Comparison of ENCODE assay signal across 8 mouse cellular contexts in genomic region chr16:30063984-30064453, GRCm38 (mm10). TPM values are rescaled to one million over a fixed set of nuclear protein-coding genes. Genes with fewer than 3 reads are reported as not detected.
DNase-seq lines count a peak whose midpoint lies in the region; ATAC-seq and TF ChIP-seq lines count a peak whose summit lies in the region.

Gene Hes1, plus strand, starts transcription at chr16:30064384.

- ATAC-seq in forebrain, postnatal 0 days: peak; percentile 72

- intact Hi-C loops in heart, postnatal 25 days (cut with DNase I): loop anchor here (1.0 to 5.0 kb wide), 2 partner anchors 118 to 182 kb away; no protein-coding TSS in a partner anchor

- peak within 1 kb of the TSS; percentile 55 for H3K4me3 ChIP-seq in forebrain, postnatal 0 days (ENCODE audit: low read depth, low read length)
- peak within 1 kb of the TSS; percentile 63 for H3K4me3 ChIP-seq in lung, adult 2 months (replicated peaks; ENCODE audit: extremely low read depth, low read depth, low read length)
- H3K4me3 ChIP-seq in olfactory bulb, adult 2 months (ENCODE audit: insufficient read depth, low read depth, low read length): peak within 1 kb of the TSS; percentile 67

- WGBS in forebrain, postnatal 0 days: under 1% methylated on average over 32 of the region's 57 CpGs
- under 1% methylated on average over 50 of the region's 57 CpGs for WGBS in lung, adult 2 months
- WGBS in olfactory bulb, adult 2 months: 0% methylated on average over 49 of the region's 57 CpGs

- peaks cover 15% of the 10 kb centered on the region for H3K4me1 ChIP-seq in forebrain, postnatal 0 days (ENCODE audit: insufficient read depth)
- peaks cover 12% of the 10 kb centered on the region for H3K4me1 ChIP-seq in lung, adult 2 months (ENCODE audit: control insufficient read depth, insufficient read depth, low read length)
- H3K4me1 ChIP-seq in olfactory bulb, adult 2 months (ENCODE audit: control insufficient read depth, insufficient read depth, low read length): peaks cover 30% of the 10 kb centered on the region

- peak within 1 kb of the TSS; percentile 74 for H3K27ac ChIP-seq in forebrain, postnatal 0 days (ENCODE audit: low read depth, low read length)
- H3K27ac ChIP-seq in olfactory bulb, adult 2 months (ENCODE audit: insufficient read depth, low read depth, low read length): no peak within 1 kb of the TSS

- peak within 1 kb of the TSS; percentile 58 for H3K9ac ChIP-seq in forebrain, postnatal 0 days

- TF ChIP-seq POLR2A in lung, adult 2 months (IDR thresholded peaks at IDR 0.05; ENCODE audit: borderline replicate concordance, extremely low read depth, low read depth, low read length): 0 out of 2 replicates have a peak, but pooled peaks have one; percentile 34
- no peak for TF ChIP-seq POLR2A in olfactory bulb, adult 2 months (IDR thresholded peaks at IDR 0.05; ENCODE audit: insufficient read depth, low read depth, low read length)

- H3K27me3 ChIP-seq in forebrain, postnatal 0 days (ENCODE audit: insufficient read depth, low read length): peaks cover 24% of the 10 kb centered on the region

- peak; percentile 94 for DNase-seq in ES-CJ7 (ENCODE audit: low read depth, low spot score)
- peak; percentile 69 for DNase-seq in cerebellum, adult 11-12 months
- DNase-seq in forebrain, postnatal 0 days: peak; percentile 84
- DNase-seq in heart, postnatal 25 days (ENCODE audit: low spot score): peak; percentile 93
- peak in 1 of 2 experiments; percentile 79 for DNase-seq in layer of hippocampus, adult 18-20 months (ENCODE audit: low spot score in 2 of 2)
- DNase-seq in lung, adult 2 months: peak; percentile 90
- peak; percentile 58 to 68 for DNase-seq in thymus, postnatal 10 days (ENCODE audit: low spot score in 2 of 2)

- H3K9me3 ChIP-seq in forebrain, postnatal 0 days (ENCODE audit: low read length): no peaks in the 10 kb centered on the region

- no peaks in the 10 kb centered on the region for H3K36me3 ChIP-seq in forebrain, postnatal 0 days (ENCODE audit: insufficient read depth)

- peak within 1 kb of the TSS; percentile 100 for H3K4me2 ChIP-seq in forebrain, postnatal 0 days (ENCODE audit: low read depth)

- TF ChIP-seq CTCF in forebrain, postnatal 0 days (IDR thresholded peaks at IDR 0.05; ENCODE audit: low read depth): no peak
- TF ChIP-seq CTCF in lung, adult 2 months (IDR thresholded peaks at IDR 0.05; ENCODE audit: insufficient read depth, low read length): no peak
- TF ChIP-seq CTCF in olfactory bulb, adult 2 months (IDR thresholded peaks at IDR 0.05; ENCODE audit: insufficient read depth, low read depth, low read length): no peak

RNA-seq across cellular contexts. Expression of gene Hes1, which starts in this region (rescaled TPM):
- total RNA-seq in forebrain, postnatal 0 days (2014; rRNA removed): 6.9 and 11.2 TPM in 2 replicates
- polyA plus RNA-seq in forebrain, postnatal 0 days (2015; fragmentation: Nextera tagmentation; extraction: Ambion mirVana): 11.2 and 13.1 TPM in 2 replicates
- total RNA-seq in heart, postnatal 25 days (2021): 10 to 100 TPM; 24.0 to 27.4 TPM
- 10 to 100 TPM; 24.4 to 28.0 TPM for total RNA-seq in layer of hippocampus, adult 18-20 months (2021)
- polyA plus RNA-seq in lung, adult 2 months (2012; rRNA removed): 167 and 332 TPM in 2 replicates
- not detected in 2 replicates for polyA plus RNA-seq in olfactory bulb, adult 2 months (2012; ENCODE audit: insufficient read depth, insufficient read length, low replicate concordance, missing spikeins)

Comparison
In these comparisons a context has a peak if more than half of its experiments do, and no peak if none do; other contexts are left out.
1. RNA of gene Hes1 (polyA plus RNA-seq): 167 to 332 TPM in lung, adult 2 months; 11.2 to 13.1 TPM in forebrain, postnatal 0 days and not detected in olfactory bulb, adult 2 months; every median in the first group is over 10 times any median in the second.
2. Peak in every context shown above with its lines, with median percentiles within 50 percentile points of each other: H3K4me3 ChIP-seq.